Mouse (Mus musculus) neural tube, embryonic 12.5 days (tissue): Measurements from ENCODE around the gene Ms4a8a. TPM values are rescaled to one million over a fixed set of nuclear protein-coding genes. Genes with fewer than 3 reads are reported as not detected.
"Not testable (repeated sequence)": the region's sequence is repeated elsewhere in the genome, so short reads cannot be mapped to it uniquely, and the experiment has no call there.

Source experiments
- ATAC-seq: fragments of 200-750 bp; cut with Nextera tagmentation; 2 replicates; pipeline ENCODE4 v1.8.0; 2017; ENCODE audit warnings: low read depth, mild to moderate bottlenecking, moderate TSS enrichment, moderate library complexity; ENCODE audit not compliant: low FRiP score
- H3K27ac ChIP-seq: fragments of 300-500 bp; sonication (generic); 2 replicates; pipeline ENCODE4 v1.5.1; 2016
- H3K27me3 ChIP-seq: fragments of 300-500 bp; sonication (generic); replicated peaks from 2 replicates; pipeline ENCODE4 v1.6.1; 2016; ENCODE audit warnings: mild to moderate bottlenecking
- H3K36me3 ChIP-seq: fragments of 300-500 bp; sonication (generic); 2 replicates; pipeline ENCODE4 v1.6.1; 2016; ENCODE audit warnings: mild to moderate bottlenecking
- H3K4me1 ChIP-seq: fragments of 300-500 bp; sonication (generic); 2 replicates; pipeline ENCODE4 v1.6.1; 2016
- H3K4me2 ChIP-seq: fragments of 300-500 bp; sonication (generic); replicated peaks from 2 replicates; pipeline ENCODE4 v1.6.1; 2016; ENCODE audit warnings: mild to moderate bottlenecking
- H3K4me3 ChIP-seq: fragments of 300-500 bp; sonication (generic); 2 replicates; pipeline ENCODE4 v1.5.1; 2016
- H3K9ac ChIP-seq: fragments of 300-500 bp; sonication (generic); 2 replicates; pipeline ENCODE4 v1.6.1; 2016; ENCODE audit warnings: mild to moderate bottlenecking
- H3K9me3 ChIP-seq: fragments of 300-500 bp; sonication (generic); 2 replicates; pipeline ENCODE4 v1.6.1; 2016; ENCODE audit warnings: mild to moderate bottlenecking
- WGBS: fragments of 180-500 bp; shearing (Covaris S2); methylation state at CpG from one replicate; pipeline ENCODE4 v1.1.7; 2016; 5-methylcytosine and 5-hydroxymethylcytosine counted together
- polyA plus RNA-seq: library from polyadenylated mRNA; unstranded; fragments of >200 nt; fragmentation: Nextera tagmentation; extraction: Ambion mirVana; gene quantifications from 2 replicates; pipeline ENCODE4 v1.2.1, GENCODE M21; 2016

Ms4a8a gene
- not detected in 2 replicates for polyA plus RNA-seq

DNA sequence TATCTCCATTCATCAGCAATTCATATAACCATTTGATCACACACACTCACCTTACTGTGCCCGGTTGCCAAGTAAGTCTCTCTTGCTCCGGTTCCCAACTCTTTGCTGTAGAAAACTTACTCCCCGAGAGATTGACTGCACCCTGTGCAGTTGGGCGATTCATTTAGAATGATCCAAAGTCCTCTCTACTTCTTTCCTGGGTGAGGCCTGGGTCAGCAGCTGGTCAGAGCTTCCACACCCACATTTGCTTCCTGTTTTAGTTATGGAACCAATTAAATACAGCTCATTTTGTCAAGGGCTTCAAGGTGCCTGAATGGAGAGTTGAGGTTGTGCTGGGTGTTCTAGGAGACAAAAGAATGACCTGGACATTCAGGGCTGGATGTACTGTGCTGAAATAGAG, at the start of gene Ms4a8a:
Gene Ms4a8a (minus strand): TSS at position 169 of the 400 bp plus-strand sequence.
- Histone ChIP-seq H3K27me3 (no peaks in the 10 kb centered on the region), H3K4me1 (no peaks in the 10 kb centered on the region), H3K4me3 (no peak within 1 kb of the TSS), H3K4me2 (no peak within 1 kb of the TSS), H3K36me3 (no peaks in the 10 kb centered on the region), H3K9me3 (no peaks in the 10 kb centered on the region), H3K27ac (no peak within 1 kb of the TSS), H3K9ac (no peak within 1 kb of the TSS)
- ATAC-seq = no peak
- WGBS = 90% methylated on average over 4 of the region's 4 CpGs

DNA sequence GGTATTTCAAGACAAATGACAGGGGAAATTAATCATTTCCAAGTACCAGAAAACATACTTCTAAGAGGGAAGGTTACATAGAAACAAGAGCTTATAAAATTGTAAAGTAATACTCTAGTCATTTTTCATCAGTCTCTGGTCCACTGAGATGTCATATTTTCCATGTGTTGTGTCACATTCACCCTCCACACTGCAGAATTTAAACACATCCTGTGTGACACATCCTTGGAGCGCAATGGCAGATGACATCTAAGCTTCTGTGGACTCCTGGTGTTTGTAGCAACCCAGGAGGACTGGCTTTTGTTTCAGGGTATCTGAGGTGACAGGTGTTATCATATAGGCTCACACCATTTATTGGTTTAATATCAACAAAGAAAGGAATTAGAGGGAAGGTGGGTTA, 48.8 kb upstream of the Ms4a8a start:
- no peak for ATAC-seq
- Histone ChIP-seq H3K4me2 (no peak overlapping the region), H3K4me1 (no peaks in the 10 kb centered on the region), H3K27ac (no peak overlapping the region), H3K36me3 (no peaks in the 10 kb centered on the region), H3K9me3 (peaks cover 3% of the 10 kb centered on the region; the same call in 1 of the 2 replicates), H3K4me3 (no peak overlapping the region), H3K9ac (no peak overlapping the region), H3K27me3 (no peaks in the 10 kb centered on the region)
- 96% methylated on average over 1 of the region's 1 CpGs for WGBS

DNA sequence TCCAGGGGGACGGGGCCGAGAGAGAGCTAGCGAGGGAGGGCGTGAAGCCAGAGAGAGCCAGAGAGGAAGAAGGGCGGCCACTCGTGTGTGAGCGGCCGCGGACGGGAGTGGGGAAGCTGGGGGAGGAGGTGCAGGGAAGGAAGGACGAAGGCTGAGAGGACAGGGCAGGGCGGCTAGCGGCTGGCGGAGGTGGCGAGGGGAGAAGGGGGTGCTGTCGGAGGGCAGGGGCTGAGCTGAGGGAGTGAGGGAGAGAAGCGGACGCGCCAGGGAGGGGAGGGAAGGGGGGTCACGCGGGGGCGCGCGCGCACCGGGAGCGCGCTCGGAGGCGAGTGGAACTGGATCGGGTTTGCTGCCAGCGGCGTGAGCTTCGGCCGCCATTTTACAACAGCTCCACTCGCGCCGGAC, 40.1 kb upstream of the Ms4a8a start:
- H3K4me1 ChIP-seq, H3K9me3 ChIP-seq, H3K36me3 ChIP-seq, H3K27ac ChIP-seq, H3K27me3 ChIP-seq: not testable (repeated sequence)
- peak overlapping the region; percentile 48 for H3K4me2 ChIP-seq
- 4% methylated on average over 16 of the region's 38 CpGs for WGBS
- H3K9ac ChIP-seq = peak overlapping the region; percentile 49; the same call in 1 of the 2 replicates
- H3K4me3 ChIP-seq = peak overlapping the region; percentile 34
- peak; percentile 98 for ATAC-seq

DNA sequence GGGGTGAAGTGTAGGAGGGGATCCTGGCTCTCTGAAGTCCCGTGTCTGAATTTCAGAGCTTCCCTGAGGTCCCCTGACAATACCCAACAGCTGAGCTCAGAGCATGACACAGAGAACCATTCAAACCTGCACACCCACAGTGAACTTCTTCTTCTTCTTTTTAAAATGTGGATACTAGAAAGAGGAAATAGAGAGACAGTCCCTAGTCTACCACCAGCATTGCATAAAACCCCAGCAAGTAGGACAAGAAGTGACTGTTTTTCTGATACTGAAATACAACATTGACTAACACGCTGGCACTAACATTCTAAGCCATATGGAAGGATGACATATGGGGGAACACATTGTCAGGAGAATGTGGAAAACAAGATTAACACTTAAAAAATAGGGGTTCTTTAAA, 38.4 kb upstream of the Ms4a8a start:
- ATAC-seq = no peak
- Histone ChIP-seq H3K9ac (no peak overlapping the region), H3K36me3 (no peaks in the 10 kb centered on the region), H3K4me1 (no peaks in the 10 kb centered on the region), H3K4me2 (no peak overlapping the region), H3K4me3 (no peak overlapping the region), H3K27ac (no peak overlapping the region), H3K27me3 (no peaks in the 10 kb centered on the region), H3K9me3 (0 out of 2 replicates have a peak, but pooled peaks cover under 1% of the 10 kb centered on the region)
- 90% methylated on average over 2 of the region's 2 CpGs for WGBS

DNA sequence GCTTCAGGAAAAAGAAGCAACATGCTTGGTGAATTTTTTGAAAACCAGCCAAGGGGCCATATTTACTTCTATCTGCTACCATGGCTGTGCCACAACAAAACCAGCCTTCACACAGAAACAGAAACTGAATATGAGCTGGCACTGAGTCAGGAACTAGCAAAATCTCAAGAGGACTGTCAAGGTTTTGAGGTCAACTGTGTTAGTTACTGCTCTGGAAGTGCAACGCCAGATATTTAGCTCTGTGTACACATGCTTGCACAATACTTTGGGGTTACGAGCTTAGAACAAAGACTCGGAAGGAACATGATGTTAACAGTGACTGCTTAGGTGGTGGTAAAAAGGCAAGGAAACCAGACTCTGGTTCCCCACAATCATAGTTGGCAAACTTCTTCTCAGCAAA, 26.8 kb upstream of the Ms4a8a start:
- Histone ChIP-seq H3K4me3 (no peak overlapping the region), H3K4me2 (no peak overlapping the region), H3K9ac (no peak overlapping the region), H3K27me3 (no peaks in the 10 kb centered on the region), H3K36me3 (no peaks in the 10 kb centered on the region), H3K27ac (no peak overlapping the region), H3K9me3 (no peaks in the 10 kb centered on the region), H3K4me1 (no peaks in the 10 kb centered on the region)
- no peak for ATAC-seq
- WGBS = 88% methylated on average over 3 of the region's 3 CpGs

DNA sequence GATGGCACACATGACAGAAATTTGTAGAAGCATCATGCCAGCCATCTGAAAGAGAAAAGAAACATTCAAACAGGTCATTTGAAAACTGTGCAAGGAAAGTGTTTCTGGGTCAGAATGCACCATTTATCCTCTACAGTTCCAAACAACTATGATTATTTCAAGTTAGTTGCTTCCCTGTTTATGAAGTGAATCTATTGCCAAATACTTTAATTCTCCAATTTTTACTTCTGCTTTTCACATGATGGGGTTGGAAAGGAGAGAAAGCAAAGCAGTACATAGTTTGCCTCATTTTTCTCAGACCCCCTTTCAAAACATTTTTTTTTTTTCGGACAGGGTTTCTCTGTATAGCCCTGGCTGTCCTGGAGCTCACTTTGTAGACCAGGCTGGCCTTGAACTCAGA, 21.0 kb upstream of the Ms4a8a start:
- no peak overlapping the region for H3K4me2 ChIP-seq
- H3K4me1 ChIP-seq = no peaks in the 10 kb centered on the region
- H3K9ac ChIP-seq = no peak overlapping the region
- no peak overlapping the region for H3K4me3 ChIP-seq
- 82% methylated on average over 1 of the region's 1 CpGs for WGBS
- no peaks in the 10 kb centered on the region for H3K27me3 ChIP-seq
- no peaks in the 10 kb centered on the region for H3K36me3 ChIP-seq
- H3K27ac ChIP-seq = no peak overlapping the region
- H3K9me3 ChIP-seq = no peaks in the 10 kb centered on the region
- no peak for ATAC-seq

DNA sequence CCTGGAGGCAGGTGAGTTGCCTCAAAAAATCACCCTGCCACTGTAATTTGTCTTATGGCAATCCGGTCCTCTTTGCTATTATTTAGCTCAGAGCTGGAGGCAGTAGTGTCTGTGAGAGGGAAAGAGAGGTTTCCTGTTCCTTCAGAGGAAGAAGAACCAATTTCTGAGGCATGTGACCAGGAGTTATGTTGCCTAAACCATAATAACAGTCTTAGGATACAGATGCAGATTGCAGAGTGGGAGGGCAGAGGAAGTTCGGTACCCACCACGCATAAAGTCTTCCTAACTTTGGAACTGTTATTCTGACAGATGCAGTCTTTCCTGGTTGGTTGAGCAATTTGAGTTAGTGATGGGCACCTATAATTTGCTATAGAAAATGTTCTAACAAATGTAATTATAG, 17.5 kb upstream of the Ms4a8a start:
- no peaks in the 10 kb centered on the region for H3K9me3 ChIP-seq
- 0 out of 2 replicates have a peak, but pooled peaks cover 5% of the 10 kb centered on the region for H3K27me3 ChIP-seq
- H3K36me3 ChIP-seq = no peaks in the 10 kb centered on the region
- H3K4me1 ChIP-seq = no peaks in the 10 kb centered on the region
- H3K4me3 ChIP-seq = no peak overlapping the region
- no peak overlapping the region for H3K27ac ChIP-seq
- H3K9ac ChIP-seq = no peak overlapping the region
- ATAC-seq = no peak
- WGBS = 80% methylated on average over 3 of the region's 3 CpGs
- no peak overlapping the region for H3K4me2 ChIP-seq

DNA sequence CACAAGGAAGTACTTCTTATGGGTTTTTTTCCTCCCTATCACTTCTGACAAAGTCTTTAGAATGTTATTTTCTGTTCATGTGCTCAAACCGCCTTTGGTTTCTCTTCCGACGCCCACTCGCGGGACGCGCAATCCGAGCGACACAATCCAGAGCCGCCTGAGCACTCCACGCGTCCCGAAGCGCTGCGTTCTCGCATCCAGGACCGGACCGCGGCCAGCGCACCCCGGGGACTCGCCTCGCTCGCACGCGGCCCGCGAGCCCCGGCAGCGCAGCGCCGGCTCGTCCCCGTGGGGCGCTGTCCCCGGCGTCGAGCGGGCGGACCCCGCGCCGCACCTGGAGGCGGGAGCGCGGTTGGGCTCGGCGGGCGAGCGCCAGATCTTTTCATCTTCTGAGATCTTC, 11.2 kb upstream of the Ms4a8a start:
- WGBS = 4% methylated on average over 50 of the region's 50 CpGs
- Histone ChIP-seq H3K4me2 (peak overlapping the region; percentile 62), H3K27me3 (peaks cover 14% of the 10 kb centered on the region), H3K4me3 (peak overlapping the region; percentile 31)
- not testable (repeated sequence) for H3K27ac ChIP-seq, H3K9ac ChIP-seq, ATAC-seq, H3K36me3 ChIP-seq, H3K4me1 ChIP-seq, H3K9me3 ChIP-seq

DNA sequence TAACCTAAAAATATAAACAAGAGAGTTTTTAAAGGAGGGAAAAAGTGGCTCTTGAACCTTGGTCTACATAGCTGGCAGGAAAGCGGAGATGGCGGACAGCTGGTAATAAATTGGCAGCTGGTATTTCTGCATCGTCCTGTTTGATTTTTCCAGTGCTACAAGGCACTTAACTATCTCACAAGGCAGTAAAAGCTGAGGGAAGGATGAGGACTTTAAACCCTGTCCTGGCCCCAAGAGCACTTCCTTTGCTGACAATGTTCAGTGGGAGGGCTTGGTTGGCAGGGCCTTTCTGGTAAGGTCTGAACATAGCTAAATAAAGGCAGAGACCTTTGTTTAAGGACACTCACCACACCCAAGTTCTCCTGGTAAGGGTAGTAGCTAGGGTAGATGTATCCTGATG, 10.5 kb downstream of the Ms4a8a start:
- H3K27me3 ChIP-seq = no peaks in the 10 kb centered on the region
- 90% methylated on average over 3 of the region's 3 CpGs for WGBS
- ATAC-seq = no peak
- no peak overlapping the region for H3K9ac ChIP-seq
- no peak overlapping the region for H3K4me3 ChIP-seq
- H3K9me3 ChIP-seq = no peaks in the 10 kb centered on the region
- H3K4me1 ChIP-seq = no peaks in the 10 kb centered on the region
- H3K36me3 ChIP-seq = no peaks in the 10 kb centered on the region
- H3K27ac ChIP-seq = no peak overlapping the region
- no peak overlapping the region for H3K4me2 ChIP-seq

DNA sequence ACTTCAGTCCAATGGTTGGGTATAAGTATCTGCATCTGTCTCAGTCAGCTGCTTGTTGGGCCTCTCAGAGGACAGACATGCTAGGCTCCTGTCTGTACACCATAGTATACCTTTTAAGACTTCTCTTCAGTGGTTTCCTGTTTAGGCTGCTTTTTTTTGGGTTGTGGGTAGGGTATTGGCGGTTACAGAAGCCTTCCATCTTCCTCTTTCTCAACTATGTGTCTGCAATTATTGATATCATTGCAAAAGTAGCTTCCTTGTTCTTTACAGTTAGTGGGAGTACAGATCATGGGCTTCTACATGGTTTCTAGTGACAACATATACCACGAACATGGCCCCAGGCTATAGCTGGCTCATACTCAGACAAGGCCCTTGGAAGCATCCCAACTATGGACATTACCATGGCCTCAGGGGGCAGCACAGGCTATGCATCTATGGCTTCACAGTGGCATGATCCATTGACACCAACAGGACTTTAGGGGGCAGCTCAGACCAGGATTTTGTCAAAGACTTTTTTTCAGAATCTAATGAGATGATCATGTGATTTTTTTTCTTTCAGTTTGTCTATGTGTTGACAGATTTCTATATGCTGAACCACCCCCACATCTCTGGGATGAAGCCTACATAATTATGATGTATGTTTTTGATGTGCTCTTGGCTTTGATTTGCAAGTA, 15.6 kb downstream of the Ms4a8a start:
- Histone ChIP-seq H3K27ac (no peak overlapping the region), H3K27me3 (no peaks in the 10 kb centered on the region), H3K4me3 (no peak overlapping the region), H3K36me3 (no peaks in the 10 kb centered on the region), H3K9me3 (no peaks in the 10 kb centered on the region), H3K9ac (no peak overlapping the region), H3K4me1 (no peaks in the 10 kb centered on the region), H3K4me2 (no peak overlapping the region)
- WGBS = 86% methylated on average over 2 of the region's 2 CpGs
- no peak for ATAC-seq

DNA sequence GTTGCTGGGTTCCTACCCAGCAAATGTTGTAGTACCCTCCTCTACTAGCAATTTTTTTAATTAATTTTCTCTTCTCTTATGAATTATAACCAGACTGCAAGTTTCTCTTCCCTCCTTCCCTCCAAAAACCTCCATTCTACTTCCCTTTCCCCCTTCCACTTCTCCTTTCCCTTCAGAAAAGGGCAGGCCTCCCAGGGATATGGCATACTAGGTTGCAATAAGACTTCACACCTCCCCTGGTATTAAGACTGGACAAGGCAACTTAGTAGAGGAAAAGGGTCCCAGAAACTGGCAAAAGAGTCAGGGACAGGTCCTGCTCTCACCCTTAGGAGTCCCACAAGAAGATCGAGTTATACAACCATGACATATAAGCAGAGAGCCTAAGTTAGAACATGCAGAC, 20.0 kb downstream of the Ms4a8a start:
- Histone ChIP-seq H3K36me3 (no peaks in the 10 kb centered on the region), H3K4me2 (no peak overlapping the region), H3K4me3 (no peak overlapping the region), H3K9me3 (no peaks in the 10 kb centered on the region), H3K4me1 (no peaks in the 10 kb centered on the region), H3K27ac (no peak overlapping the region), H3K27me3 (no peaks in the 10 kb centered on the region), H3K9ac (no peak overlapping the region)
- 94% methylated on average over 1 of the region's 1 CpGs for WGBS
- ATAC-seq = no peak

DNA sequence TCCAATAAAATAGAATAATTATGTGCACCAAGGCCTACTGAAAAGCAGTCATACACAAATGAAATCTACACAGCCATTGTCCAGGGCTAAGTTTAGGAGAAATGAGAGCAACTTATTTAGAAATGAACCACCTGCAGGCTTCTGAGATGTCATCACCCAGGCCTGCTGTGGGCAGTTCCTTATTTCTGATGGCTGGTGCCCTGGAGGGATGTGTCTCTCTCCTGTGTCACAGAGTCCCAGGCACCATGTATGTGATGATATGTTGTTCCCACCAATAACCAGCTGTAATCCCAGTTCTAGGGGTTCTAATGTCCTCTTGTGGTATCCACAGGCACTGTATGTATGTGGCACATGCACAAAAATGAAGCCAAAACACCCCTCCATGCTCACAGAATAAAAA, 20.9 kb downstream of the Ms4a8a start:
- no peak for ATAC-seq
- no peaks in the 10 kb centered on the region for H3K36me3 ChIP-seq
- no peak overlapping the region for H3K9ac ChIP-seq
- H3K4me1 ChIP-seq = no peaks in the 10 kb centered on the region
- H3K9me3 ChIP-seq = no peaks in the 10 kb centered on the region
- no peak overlapping the region for H3K27ac ChIP-seq
- no peaks in the 10 kb centered on the region for H3K27me3 ChIP-seq
- no peak overlapping the region for H3K4me3 ChIP-seq
- H3K4me2 ChIP-seq = no peak overlapping the region

DNA sequence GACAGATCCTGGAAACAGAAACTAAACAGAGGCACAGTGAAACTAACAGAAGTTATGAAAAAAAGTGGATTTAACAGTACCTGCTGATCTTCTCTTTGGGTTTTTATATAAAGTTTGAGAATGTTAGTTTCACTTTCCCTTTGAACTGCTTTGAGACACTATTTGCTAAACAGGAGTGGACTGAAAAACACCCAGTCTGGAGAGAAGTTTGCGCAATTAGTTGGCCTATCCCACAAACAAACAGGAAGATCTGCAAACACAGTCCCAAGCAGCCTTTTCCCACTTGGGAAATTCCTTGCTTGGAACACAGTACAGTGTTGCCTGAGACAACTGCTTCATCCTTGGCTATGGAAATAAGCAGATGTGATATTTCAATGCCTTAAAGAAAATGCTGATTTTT, 25.2 kb downstream of the Ms4a8a start:
- H3K4me2 ChIP-seq, H3K27ac ChIP-seq, H3K4me3 ChIP-seq, H3K36me3 ChIP-seq, H3K9ac ChIP-seq, H3K9me3 ChIP-seq, ATAC-seq, H3K27me3 ChIP-seq, H3K4me1 ChIP-seq: not testable (repeated sequence)
- WGBS = 92% methylated on average over 1 of the region's 1 CpGs
